Mouse (Mus musculus): Measurements from ENCODE around the gene Cldn34b4.

The Cldn34b4 gene

DNA sequence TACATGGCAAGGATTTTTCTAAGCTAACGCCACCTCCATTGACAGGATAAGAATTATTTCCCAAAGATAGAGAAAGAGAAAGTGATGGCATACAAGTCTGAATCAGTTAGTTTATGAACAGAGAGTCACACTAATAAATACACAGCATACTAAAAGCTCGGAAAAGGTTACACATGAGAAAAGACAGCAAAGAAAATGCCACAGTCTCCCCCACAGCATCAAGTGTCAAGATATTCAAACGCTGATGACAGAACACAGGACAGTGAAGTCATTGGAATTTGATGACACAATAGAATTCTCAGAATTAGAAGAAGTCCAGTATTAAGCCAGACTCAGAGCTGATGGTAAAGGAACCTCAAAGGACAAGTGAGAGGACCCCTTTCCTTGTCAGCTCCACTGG, at the start of gene Cldn34b4:
Gene Cldn34b4 (plus strand): TSS at position 301 of the 400 bp plus-strand sequence.
- DNase-seq (ENCODE audit: low spot score) = no peak

Measured in layer of hippocampus, adult 9-10 months (tissue).